Mouse (Mus musculus) spleen, adult 18-20 months (tissue): ENCODE data around the gene Eme1.
"Not testable (repeated sequence)": the region's sequence is repeated elsewhere in the genome, so short reads cannot be mapped to it uniquely, and the experiment has no call there.

Experiments
- DNase-seq, 2 experiments: peaks; one replicate each; pipeline ENCODE4 v3.0.0; 2022; ENCODE audit warnings: mixed read lengths in 2 of 2

The Eme1 gene

GRCm38 (mm10) chr11:94653663-94654436, at the start of gene Eme1, which contains the start of gene Mrpl27:
Eme1 (minus strand) TSS chr11:94653964.
Mrpl27 (plus strand) TSS chr11:94653767.
- DNase-seq: peak; percentile 72 to 90

GRCm38 (mm10) chr11:94702216-94702610, 48.4 kb upstream of the Eme1 start:
- no peak for DNase-seq

GRCm38 (mm10) chr11:94701401-94702215, 47.8 kb upstream of the Eme1 start:
- DNase-seq: no peak

GRCm38 (mm10) chr11:94699399-94699798, 45.6 kb upstream of the Eme1 start:
- no peak for DNase-seq

GRCm38 (mm10) chr11:94697703-94698464, 44.1 kb upstream of the Eme1 start:
- DNase-seq: peak in 1 of 2 experiments; percentile 8

- no peak for DNase-seq
These were observed 43.4 kb upstream of the Eme1 start for GRCm38 (mm10) chr11:94697140-94697539.

- no peak for DNase-seq
These were observed 41.7 kb upstream of the Eme1 start for GRCm38 (mm10) chr11:94695508-94695907.

- not testable (repeated sequence) for DNase-seq
These were observed 38.7 kb upstream of the Eme1 start for GRCm38 (mm10) chr11:94692502-94692901.

GRCm38 (mm10) chr11:94687178-94687577, 33.4 kb upstream of the Eme1 start:
- no peak for DNase-seq

- no peak for DNase-seq
These were observed 28.7 kb upstream of the Eme1 start for GRCm38 (mm10) chr11:94682427-94682826.

GRCm38 (mm10) chr11:94681640-94682039, 27.9 kb upstream of the Eme1 start:
- DNase-seq: no peak

GRCm38 (mm10) chr11:94680639-94681038, 26.9 kb upstream of the Eme1 start:
- no peak for DNase-seq

GRCm38 (mm10) chr11:94677607-94678145, 23.9 kb upstream of the Eme1 start:
- no peak for DNase-seq

GRCm38 (mm10) chr11:94676754-94677606, 23.2 kb upstream of the Eme1 start, which contains the start of gene Xylt2:
Xylt2 (minus strand) TSS chr11:94677515.
- DNase-seq: peak; percentile 85 to 95

GRCm38 (mm10) chr11:94676308-94676707, 22.5 kb upstream of the Eme1 start:
- no peak for DNase-seq

GRCm38 (mm10) chr11:94675446-94675845, 21.7 kb upstream of the Eme1 start:
- no peak for DNase-seq

GRCm38 (mm10) chr11:94674984-94675383, 21.2 kb upstream of the Eme1 start:
- no peak for DNase-seq

- DNase-seq: no peak
These were observed 11.5 kb upstream of the Eme1 start for GRCm38 (mm10) chr11:94665281-94665680.

GRCm38 (mm10) chr11:94661344-94661743, 7.6 kb upstream of the Eme1 start:
- no peak for DNase-seq

GRCm38 (mm10) chr11:94652973-94653372, 791 bp downstream of the Eme1 start:
- no peak for DNase-seq

GRCm38 (mm10) chr11:94651241-94651640, 2.5 kb downstream of the Eme1 start:
- DNase-seq: not testable (repeated sequence)

GRCm38 (mm10) chr11:94646457-94646856, 7.3 kb downstream of the Eme1 start:
- DNase-seq: no peak
